Mouse (Mus musculus): ENCODE measurements around the gene Alkal2. TPM values are rescaled to one million over a fixed set of nuclear protein-coding genes. Genes with fewer than 3 reads are reported as not detected.

Alkal2 gene
- polyA plus RNA-seq, 1 experiment from 2014 or later = not detected

GRCm38 (mm10) chr12:30922401-30922800, 38.3 kb downstream of the Alkal2 start:
- Histone ChIP-seq H3K9me3 (replicated peaks) (no peaks in the 10 kb centered on the region), H3K27me3 (no peaks in the 10 kb centered on the region), H3K4me3 (replicated peaks) (no peak overlapping the region), H3K4me2 (no peak overlapping the region), H3K4me1 (replicated peaks) (no peaks in the 10 kb centered on the region), H3K36me3 (replicated peaks) (peaks cover 42% of the 10 kb centered on the region), H3K9ac (no peak overlapping the region), H3K27ac (replicated peaks) (no peak overlapping the region)
- WGBS (ENCODE audit: insufficient replicate concordance) = 72% methylated on average over 3 of the region's 3 CpGs
- peak; percentile 57 for ATAC-seq (ENCODE audit: insufficient read depth)

- Histone ChIP-seq H3K4me1 (replicated peaks) (no peaks in the 10 kb centered on the region; the same call in 1 of the 2 replicates), H3K9ac (no peak overlapping the region), H3K9me3 (replicated peaks) (no peaks in the 10 kb centered on the region), H3K27me3 (no peaks in the 10 kb centered on the region), H3K4me3 (replicated peaks) (no peak overlapping the region), H3K36me3 (replicated peaks) (peaks cover 59% of the 10 kb centered on the region), H3K27ac (replicated peaks) (no peak overlapping the region), H3K4me2 (no peak overlapping the region)
- WGBS (ENCODE audit: insufficient replicate concordance) = 79% methylated on average over 6 of the region's 6 CpGs
- ATAC-seq (ENCODE audit: insufficient read depth) = peak; percentile 51
These were observed 44.1 kb downstream of the Alkal2 start for GRCm38 (mm10) chr12:30928182-30928581.

- Histone ChIP-seq H3K27me3 (no peaks in the 10 kb centered on the region), H3K9me3 (replicated peaks) (no peaks in the 10 kb centered on the region), H3K4me1 (replicated peaks) (no peaks in the 10 kb centered on the region), H3K9ac (no peak overlapping the region), H3K4me3 (replicated peaks) (no peak overlapping the region), H3K4me2 (no peak overlapping the region), H3K27ac (replicated peaks) (no peak overlapping the region), H3K36me3 (replicated peaks) (peaks cover 25% of the 10 kb centered on the region)
- WGBS (ENCODE audit: insufficient replicate concordance) = 78% methylated on average over 2 of the region's 2 CpGs
- no peak for ATAC-seq (ENCODE audit: insufficient read depth)
These were observed 49.2 kb downstream of the Alkal2 start for GRCm38 (mm10) chr12:30933299-30933698.

GRCm38 (mm10) chr12:30936899-30937298, 52.8 kb downstream of the Alkal2 start:
- ATAC-seq (ENCODE audit: insufficient read depth) = peak; percentile 60
- no peaks in the 10 kb centered on the region for H3K4me1 ChIP-seq (replicated peaks)
- no peaks in the 10 kb centered on the region for H3K27me3 ChIP-seq
- H3K36me3 ChIP-seq (replicated peaks) = peaks cover 42% of the 10 kb centered on the region
- H3K27ac ChIP-seq (replicated peaks) = no peak overlapping the region
- H3K9ac ChIP-seq = no peak overlapping the region
- no peak overlapping the region for H3K4me2 ChIP-seq
- 78% methylated on average over 2 of the region's 2 CpGs for WGBS (ENCODE audit: insufficient replicate concordance)
- H3K9me3 ChIP-seq (replicated peaks) = no peaks in the 10 kb centered on the region
- no peak overlapping the region for H3K4me3 ChIP-seq (replicated peaks)

Other genes starting within 250 kb of the Alkal2 start
- 235 and 287 TPM in 2 replicates for gene Acp1, start 27.3 kb downstream of the Alkal2 start, polyA plus RNA-seq (2015; fragmentation: Nextera tagmentation; extraction: Ambion mirVana)
- 37.4 and 40.8 TPM in 2 replicates for gene Sh3yl1, start 27.3 kb downstream of the Alkal2 start, polyA plus RNA-seq (2015; fragmentation: Nextera tagmentation; extraction: Ambion mirVana)
- 2.2 and 2.8 TPM in 2 replicates for gene Fam110c, start 189.5 kb downstream of the Alkal2 start, polyA plus RNA-seq (2015; fragmentation: Nextera tagmentation; extraction: Ambion mirVana)